Mouse (Mus musculus) limb, embryonic 14.5 days (tissue): ENCODE data around the gene Ppib. TPM values are rescaled to one million over a fixed set of nuclear protein-coding genes. Genes with fewer than 3 reads are reported as not detected.

Experiments
- ATAC-seq: fragments of 200-750 bp; cut with Nextera tagmentation; 2 replicates; pipeline ENCODE4 v1.8.0; 2017; ENCODE audit warnings: low read depth, moderate number of reproducible peaks, moderate TSS enrichment; ENCODE audit not compliant: low FRiP score
- DNase-seq: peaks from one replicate; pipeline ENCODE4 v3.0.0-alpha.2; 2015; ENCODE audit warnings: low spot score
- H3K27ac ChIP-seq: fragments of 300-500 bp; sonication (generic); replicated peaks from 2 replicates; pipeline ENCODE4 v1.5.1; 2014; ENCODE audit warnings: low read depth, mild to moderate bottlenecking, low read length, moderate library complexity, mixed read lengths
- H3K27me3 ChIP-seq: fragments of 300-500 bp; sonication (generic); 2 replicates; pipeline ENCODE4 v1.6.1; 2014; ENCODE audit warnings: low read length, mixed read lengths; ENCODE audit not compliant: control insufficient read depth, insufficient read depth
- H3K36me3 ChIP-seq: fragments of 300-500 bp; sonication (generic); 2 replicates; pipeline ENCODE4 v1.6.1; 2014; ENCODE audit warnings: mild to moderate bottlenecking, low read length, moderate library complexity, mixed read lengths; ENCODE audit not compliant: control insufficient read depth, insufficient read depth
- H3K4me1 ChIP-seq: fragments of 300-500 bp; sonication (generic); 2 replicates; pipeline ENCODE4 v1.6.1; 2014; ENCODE audit warnings: antibody characterized with exemption, low read length, mixed read lengths; ENCODE audit not compliant: control insufficient read depth, insufficient read depth
- H3K4me2 ChIP-seq: fragments of 300-500 bp; sonication (generic); replicated peaks from 2 replicates; pipeline ENCODE4 v1.6.1; 2014; ENCODE audit warnings: low read depth, mild to moderate bottlenecking, low read length, moderate library complexity; ENCODE audit not compliant: severe bottlenecking
- H3K4me3 ChIP-seq: fragments of 300-500 bp; sonication (generic); replicated peaks from 2 replicates; pipeline ENCODE4 v1.5.1; 2014; ENCODE audit warnings: low read length
- H3K9ac ChIP-seq: fragments of 300-500 bp; sonication (generic); 2 replicates; pipeline ENCODE4 v1.6.1; 2014; ENCODE audit warnings: mild to moderate bottlenecking, low read depth, low read length, moderate library complexity; ENCODE audit not compliant: severe bottlenecking
- H3K9me3 ChIP-seq: fragments of 300-500 bp; sonication (generic); 2 replicates; pipeline ENCODE4 v1.6.1; 2016; ENCODE audit warnings: low read length; ENCODE audit not compliant: control insufficient read depth
- POLR2A ChIP-seq: fragments of 200-500 bp; IDR thresholded peaks from 2 replicates; pipeline ENCODE4 v1.8.0; 2012; ENCODE audit warnings: inconsistent platforms, mild to moderate bottlenecking, moderate library complexity, borderline replicate concordance; ENCODE audit not compliant: insufficient read depth, insufficient read length; ENCODE audit errors: extremely low read depth
- WGBS: fragments of 180-500 bp; shearing (Covaris S2); extraction: QIAGEN DNeasy Blood & Tissue Kit; methylation state at CpG from one replicate; pipeline ENCODE4 v1.1.7; 2014; 5-methylcytosine and 5-hydroxymethylcytosine counted together
- polyA plus RNA-seq, 2 experiments: library from polyadenylated mRNA; depleted of rRNA in 1 of 2; stranded (reverse) in 1 of 2; unstranded in 1 of 2; fragments of >200 nt; fragmentation: Nextera tagmentation in 1 of 2; extraction: Ambion mirVana in 1 of 2; gene quantifications; 2 replicates each; pipeline versions ENCODE4 v1.2.1 to v1.2.3; 2012 to 2014

Ppib gene
- polyA plus RNA-seq, 2 experiments: 804 to 826 TPM

DNA sequence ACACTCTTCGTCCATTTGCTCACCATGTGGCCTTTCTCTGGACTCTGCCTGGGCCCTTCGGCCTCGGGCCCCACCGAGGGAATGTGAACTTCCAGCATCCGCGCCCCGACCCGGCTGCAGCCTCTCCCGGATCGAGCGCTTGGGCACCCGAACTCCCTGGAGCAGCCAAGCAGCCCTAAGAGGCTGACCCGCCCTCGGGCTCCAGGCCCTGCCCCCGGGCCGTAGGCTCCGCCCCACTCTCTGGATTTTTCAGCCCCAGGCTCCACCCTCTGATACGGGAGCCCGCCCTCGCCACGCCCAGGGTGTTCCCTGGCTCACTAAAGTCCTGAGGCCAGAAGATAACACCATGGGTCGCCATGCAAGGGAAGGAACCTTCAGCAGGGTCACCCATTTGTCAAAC lies 9.6 kb downstream of the Ppib start, which contains the start of gene Snx22:
Gene Snx22 (minus strand): TSS at position 137 of the 400 bp plus-strand sequence.
- ATAC-seq (peak; percentile 75), DNase-seq (peak; percentile 68)
- Histone ChIP-seq H3K27ac (no peak within 1 kb of the TSS), H3K36me3 (peaks cover 26% of the 10 kb centered on the region), H3K9ac (peak within 1 kb of the TSS; percentile 57), H3K27me3 (peaks cover 22% of the 10 kb centered on the region; the same call in 1 of the 2 replicates), H3K9me3 (no peaks in the 10 kb centered on the region), H3K4me3 (peak within 1 kb of the TSS; percentile 54), H3K4me2 (peak within 1 kb of the TSS; percentile 88), H3K4me1 (no peaks in the 10 kb centered on the region)
- TF ChIP-seq POLR2A: no peak
- WGBS: under 1% methylated on average over 21 of the region's 22 CpGs

DNA sequence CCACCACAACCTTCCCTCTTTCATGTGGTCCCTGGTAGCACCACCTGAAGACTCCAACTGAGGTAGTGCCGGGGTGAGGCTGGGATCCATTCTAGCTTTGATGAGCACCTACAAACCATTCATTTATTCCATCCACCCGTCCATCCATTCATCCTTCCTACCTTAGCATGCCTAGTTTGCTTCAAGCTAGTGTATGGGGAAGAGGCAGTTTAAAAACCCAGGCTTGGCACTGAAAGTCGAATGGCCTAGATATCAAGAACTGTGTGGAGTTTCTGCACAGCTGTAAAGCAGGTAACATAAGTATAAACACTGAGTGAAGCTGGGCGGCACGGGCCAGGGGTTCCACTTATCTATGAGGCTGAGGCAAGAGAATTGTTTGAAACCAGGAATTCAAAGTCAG lies 10.1 kb downstream of the Ppib start:
- H3K36me3 ChIP-seq: peaks cover 25% of the 10 kb centered on the region
- H3K27ac ChIP-seq: no peak overlapping the region
- no peak overlapping the region for H3K9ac ChIP-seq
- H3K9me3 ChIP-seq: no peaks in the 10 kb centered on the region
- H3K4me1 ChIP-seq: no peaks in the 10 kb centered on the region
- DNase-seq (no peak), ATAC-seq (no peak)
- no peak for TF ChIP-seq POLR2A
- H3K4me3 ChIP-seq: no peak overlapping the region
- no peak overlapping the region for H3K4me2 ChIP-seq
- WGBS: 81% methylated on average over 5 of the region's 5 CpGs
- peaks cover 22% of the 10 kb centered on the region; the same call in 1 of the 2 replicates for H3K27me3 ChIP-seq

- Histone ChIP-seq H3K4me1 (no peaks in the 10 kb centered on the region), H3K27ac (no peak overlapping the region), H3K27me3 (peaks cover 21% of the 10 kb centered on the region; the same call in 1 of the 2 replicates), H3K9ac (no peak overlapping the region), H3K9me3 (no peaks in the 10 kb centered on the region), H3K36me3 (no peaks in the 10 kb centered on the region), H3K4me3 (no peak overlapping the region), H3K4me2 (no peak overlapping the region)
- no peak for DNase-seq
- TF ChIP-seq POLR2A: no peak
- 90% methylated on average over 7 of the region's 7 CpGs for WGBS
- no peak for ATAC-seq
Observed at GRCm38 (mm10) chr9:66072754-66073153, 12.7 kb downstream of the Ppib start.

GRCm38 (mm10) chr9:66078072-66078471 lies 18.1 kb downstream of the Ppib start:
- WGBS: 74% methylated on average over 3 of the region's 3 CpGs
- H3K4me1 ChIP-seq: peaks cover 3% of the 10 kb centered on the region; the same call in 1 of the 2 replicates
- H3K4me3 ChIP-seq: no peak overlapping the region
- H3K27me3 ChIP-seq: no peaks in the 10 kb centered on the region
- no peaks in the 10 kb centered on the region for H3K36me3 ChIP-seq
- H3K9ac ChIP-seq: 0 out of 2 replicates have a peak overlapping the region, but pooled peaks have one; percentile 12
- no peaks in the 10 kb centered on the region for H3K9me3 ChIP-seq
- peak overlapping the region; percentile 81 for H3K27ac ChIP-seq
- no peak for DNase-seq
- no peak for ATAC-seq
- H3K4me2 ChIP-seq: peak overlapping the region; percentile 28; the same call in 1 of the 2 replicates
- TF ChIP-seq POLR2A: no peak

DNA sequence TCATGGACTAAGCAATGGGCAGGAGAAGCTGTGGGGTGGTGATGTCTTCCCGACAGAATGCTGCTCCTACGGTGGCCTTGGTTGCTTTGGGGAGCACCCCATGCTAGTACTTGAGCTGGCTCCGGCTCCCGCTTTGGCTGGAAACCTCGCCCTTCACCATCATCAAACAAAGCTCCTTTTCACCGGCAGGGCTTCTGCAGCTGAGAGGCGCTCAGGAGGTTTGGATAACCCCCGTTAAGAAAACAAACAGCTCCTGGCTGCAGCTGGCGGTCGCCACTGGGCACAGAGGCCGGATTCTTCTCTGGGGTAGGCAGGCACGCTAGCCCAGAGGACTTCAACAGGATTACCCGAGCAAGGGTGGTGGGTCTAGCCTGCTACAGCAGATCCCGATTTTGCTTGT lies 18.5 kb downstream of the Ppib start:
- WGBS: 9% methylated on average over 14 of the region's 14 CpGs
- Histone ChIP-seq H3K4me1 (peaks cover 3% of the 10 kb centered on the region; the same call in 1 of the 2 replicates), H3K4me3 (no peak overlapping the region), H3K9ac (0 out of 2 replicates have a peak overlapping the region, but pooled peaks have one; percentile 12), H3K36me3 (no peaks in the 10 kb centered on the region), H3K27ac (peak overlapping the region; percentile 81), H3K27me3 (no peaks in the 10 kb centered on the region), H3K4me2 (peak overlapping the region; percentile 28; the same call in 1 of the 2 replicates), H3K9me3 (no peaks in the 10 kb centered on the region)
- TF ChIP-seq POLR2A: no peak
- ATAC-seq: peak; percentile 70
- peak; percentile 56 for DNase-seq
